1 mouse cellular context compared by ENCODE assay signal in genomic region chr7:30665321-30665720, GRCm38 (mm10).
TF ChIP-seq lines count a peak whose summit lies in the region.

No protein-coding gene starts in this region.

TF ChIP-seq in CH12.LX, 34 proteins besides CTCF, POLR2A, EP300 and RAD21 (continued from another document):
- TF ChIP-seq JUND (conservative IDR thresholded peaks at IDR 0.05; ENCODE audit: low read depth, low read length) (no peak), JUN (IDR thresholded peaks at IDR 0.05; ENCODE audit: insufficient read depth, low read depth, low read length) (no peak), ZNF384 (IDR thresholded peaks at IDR 0.05; ENCODE audit: low read depth, low read length) (no peak), TBP (conservative IDR thresholded peaks at IDR 0.05; ENCODE audit: low read depth, low read length) (no peak)
